Mouse (Mus musculus): Measurements from ENCODE around the gene Eif4g1. TPM values are rescaled to one million over a fixed set of nuclear protein-coding genes. Genes with fewer than 3 reads are reported as not detected.

Eif4g1 gene
- total RNA-seq, 2 experiments from 2014 or later: 283 to 297 TPM

DNA sequence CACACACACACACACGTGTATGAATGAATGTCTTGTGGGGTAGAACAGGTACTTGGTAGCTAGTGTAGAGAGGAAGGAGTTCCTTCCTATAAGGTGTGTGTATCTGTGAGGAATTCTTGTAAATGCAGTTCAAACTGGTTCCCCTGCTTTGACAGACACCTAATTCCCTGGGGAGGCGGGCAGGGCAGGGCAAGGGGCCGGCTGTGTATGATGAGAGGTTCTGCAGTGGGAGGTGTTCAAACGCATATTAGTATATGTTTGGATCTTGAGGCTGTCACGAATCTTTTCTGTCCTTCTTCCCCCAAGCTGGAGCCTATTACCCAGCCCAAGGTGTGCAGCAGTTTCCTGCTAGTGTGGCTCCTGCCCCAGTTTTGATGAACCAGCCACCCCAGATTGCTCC, 9.3 kb downstream of the Eif4g1 start:
- no peak for TF ChIP-seq CTCF (conservative IDR thresholded peaks at IDR 0.05)
- DNase-seq (ENCODE audit: low spot score in 2 of 2): no peak
- no peak overlapping the region for H3K4me3 ChIP-seq
- H3K27ac ChIP-seq: peak overlapping the region; percentile 56

DNA sequence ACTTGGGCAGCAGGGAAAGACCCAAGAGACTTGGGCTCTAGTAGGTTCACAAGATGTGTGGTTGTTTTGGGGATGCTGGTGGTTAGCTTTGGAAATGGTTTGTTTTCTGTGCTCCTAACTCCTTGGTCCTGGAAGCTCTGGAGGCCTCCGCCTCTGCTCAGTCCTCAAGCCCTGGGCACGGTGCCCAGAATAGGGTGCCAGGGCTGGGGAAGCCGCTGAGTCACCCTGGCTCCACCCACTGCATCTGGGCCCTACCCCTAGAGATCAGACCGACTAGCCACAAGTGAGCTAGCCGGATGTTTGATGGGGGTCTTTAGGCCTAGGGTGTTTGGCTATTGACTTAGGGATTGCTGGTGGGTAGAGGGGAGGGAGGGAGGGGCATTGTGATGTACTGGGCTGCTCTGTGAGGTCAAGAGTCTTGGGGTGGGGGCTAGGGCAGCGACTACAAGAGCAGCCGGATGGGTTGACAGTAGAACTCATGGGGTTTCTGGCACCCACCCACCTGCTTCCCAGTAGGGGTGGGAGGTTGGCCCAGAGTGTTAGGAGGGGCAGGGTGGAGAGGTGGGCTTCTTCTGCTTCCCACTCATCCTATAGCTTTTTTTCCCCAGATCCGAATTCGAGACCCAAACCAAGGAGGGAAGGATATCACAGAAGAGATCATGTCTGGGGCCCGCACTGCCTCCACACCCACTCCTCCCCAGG, 10.0 kb downstream of the Eif4g1 start:
- Histone ChIP-seq H3K4me3 (no peak overlapping the region), H3K27ac (peak overlapping the region; percentile 56)
- no peak for TF ChIP-seq CTCF (conservative IDR thresholded peaks at IDR 0.05)
- peak; percentile 70 to 81 for DNase-seq (ENCODE audit: low spot score in 2 of 2)

DNA sequence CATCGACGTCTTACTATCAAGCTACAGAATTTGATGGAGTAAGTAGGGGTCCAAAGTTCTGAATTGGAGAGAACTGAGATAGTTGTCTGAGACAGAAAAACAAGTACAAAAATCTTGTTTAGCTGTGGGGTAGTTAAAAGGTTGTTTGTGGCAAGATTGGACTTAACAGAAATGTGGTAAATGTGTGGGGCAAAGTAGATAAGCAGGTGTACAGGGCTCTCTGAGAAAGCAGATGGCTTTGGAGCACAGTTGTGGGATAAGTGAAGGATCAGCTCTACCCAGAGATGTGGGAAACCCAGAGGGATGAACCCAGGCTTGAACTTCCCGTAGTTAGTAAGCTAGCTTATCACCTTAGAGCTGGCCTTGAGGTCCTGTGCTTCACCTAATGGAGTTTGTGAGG, 22.7 kb downstream of the Eif4g1 start:
- DNase-seq (ENCODE audit: low spot score in 2 of 2): no peak
- no peak overlapping the region for H3K4me3 ChIP-seq
- no peak for TF ChIP-seq CTCF (conservative IDR thresholded peaks at IDR 0.05)

DNA sequence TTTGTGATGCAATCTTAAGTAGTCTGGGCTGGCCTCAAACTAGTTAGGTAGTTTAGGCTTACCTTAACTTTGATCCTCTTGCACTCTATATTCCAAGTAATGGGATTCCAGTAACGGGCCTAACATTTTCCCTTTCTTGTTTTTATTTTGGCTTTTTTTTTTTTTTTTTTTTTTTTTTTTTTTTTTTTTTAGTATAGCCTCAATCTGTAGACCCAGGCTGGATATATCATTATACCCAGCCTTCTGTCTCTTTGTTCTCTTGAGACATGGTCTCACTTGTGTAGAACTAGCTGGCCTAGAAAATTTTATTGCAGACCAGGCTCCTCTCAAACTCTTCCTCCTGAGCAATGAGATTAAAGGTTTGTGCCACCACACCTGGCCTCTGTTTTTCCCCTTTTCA, 23.5 kb downstream of the Eif4g1 start:
- TF ChIP-seq CTCF (conservative IDR thresholded peaks at IDR 0.05): no peak
- H3K27ac ChIP-seq: peak overlapping the region; percentile 98; the same call in 1 of the 2 replicates
- no peak for DNase-seq (ENCODE audit: low spot score in 2 of 2)
- no peak overlapping the region for H3K4me3 ChIP-seq

More for the DNA sequence above, 22.7 kb downstream of the Eif4g1 start:
- H3K27ac ChIP-seq: no peak overlapping the region

DNA sequence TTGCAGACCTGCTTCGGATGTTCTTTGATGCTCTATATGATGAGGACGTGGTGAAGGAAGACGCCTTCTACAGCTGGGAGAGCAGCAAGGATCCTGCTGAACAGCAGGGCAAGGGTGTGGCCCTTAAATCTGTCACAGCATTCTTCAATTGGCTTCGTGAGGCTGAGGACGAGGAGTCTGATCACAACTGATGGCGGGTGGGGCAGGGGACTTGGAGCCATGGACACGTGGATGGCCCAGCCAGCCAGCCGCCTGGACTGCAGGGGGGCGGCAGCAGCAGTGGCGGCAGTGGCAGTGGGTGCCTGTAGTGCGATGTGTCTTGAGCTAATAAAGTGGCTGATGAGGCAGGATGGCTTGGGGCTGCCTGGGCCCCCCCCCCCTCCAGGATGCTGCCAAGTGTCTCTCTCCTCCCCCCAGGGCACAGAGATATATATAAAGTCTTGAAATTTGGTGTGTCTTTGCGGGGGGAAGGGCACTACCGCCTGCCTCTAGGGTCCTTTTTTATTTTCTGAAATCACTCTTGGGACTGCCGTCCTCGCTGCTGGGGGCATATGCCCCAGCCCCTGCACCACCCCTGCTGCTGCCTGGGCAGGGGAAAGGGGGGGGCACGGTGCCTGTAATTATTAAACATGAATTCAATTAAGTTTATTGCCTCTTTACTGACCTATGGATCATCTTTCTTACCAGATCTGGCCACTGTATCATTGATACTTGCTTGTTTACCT, 24.3 kb downstream of the Eif4g1 start:
- Histone ChIP-seq H3K27ac (peak overlapping the region; percentile 98), H3K4me3 (peak overlapping the region; percentile 79; the same call in 1 of the 2 replicates)
- no peak for TF ChIP-seq CTCF (conservative IDR thresholded peaks at IDR 0.05)
- DNase-seq (ENCODE audit: low spot score in 2 of 2): no peak

DNA sequence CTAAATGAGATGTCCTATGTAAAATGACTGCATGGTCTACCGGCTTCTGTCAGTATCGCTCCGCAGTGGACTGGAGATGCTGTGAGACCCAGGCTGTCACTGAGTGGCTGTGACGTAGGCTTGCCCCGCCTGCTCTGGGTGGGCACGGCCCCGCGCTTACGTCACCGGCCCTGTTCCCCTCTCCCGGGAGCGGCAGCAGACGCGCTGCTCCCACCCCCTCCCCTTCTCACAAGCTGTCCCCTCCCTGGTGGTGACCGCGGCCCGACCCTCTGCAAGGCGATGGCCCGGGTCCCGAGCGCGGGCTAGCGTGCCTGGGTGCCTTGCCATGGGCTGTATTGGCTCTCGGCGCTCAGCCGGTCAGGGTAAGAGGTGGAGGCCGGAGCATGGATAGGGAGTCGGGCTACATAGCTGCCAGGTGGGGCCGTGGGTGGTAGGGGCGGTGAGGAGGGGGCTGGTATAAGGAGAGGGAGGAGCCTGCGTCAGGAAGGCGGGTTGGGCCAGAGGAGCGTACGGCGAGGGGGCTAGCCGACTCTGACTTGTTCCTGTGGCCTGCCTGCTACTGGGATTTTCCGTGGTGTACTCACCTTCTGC, 25.1 kb downstream of the Eif4g1 start, which contains the start of gene Fam131a:
Fam131a (plus strand) TSS at position 131 of the 591 bp plus-strand sequence.
- Histone ChIP-seq H3K4me3 (peak within 1 kb of the TSS; percentile 79), H3K27ac (peak within 1 kb of the TSS; percentile 98)
- TF ChIP-seq CTCF (conservative IDR thresholded peaks at IDR 0.05): no peak
- DNase-seq (ENCODE audit: low spot score in 2 of 2): peak; percentile 96 to 97

DNA sequence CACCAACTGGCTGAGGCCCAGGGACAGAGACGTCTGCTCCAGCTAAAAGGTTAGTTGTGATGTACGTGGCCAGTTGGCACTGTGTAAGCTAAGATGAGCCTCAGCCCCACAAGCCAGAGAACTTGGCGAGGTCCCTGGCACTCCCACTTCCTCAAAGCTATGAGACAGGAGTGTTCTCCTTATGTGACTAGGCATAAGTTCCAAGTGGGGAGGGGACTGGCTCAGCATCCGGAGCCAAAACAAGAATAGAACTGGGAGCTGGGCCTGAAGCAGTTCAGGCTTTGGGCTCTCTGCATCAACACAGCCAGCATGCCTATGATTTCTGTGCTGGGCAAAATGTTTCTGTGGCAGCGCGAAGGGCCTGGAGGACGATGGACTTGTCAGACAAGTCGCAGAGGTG, 26.7 kb downstream of the Eif4g1 start:
- DNase-seq (ENCODE audit: low spot score in 2 of 2): peak; percentile 75 to 89
- no peak for TF ChIP-seq CTCF (conservative IDR thresholded peaks at IDR 0.05)
- Histone ChIP-seq H3K4me3 (peak overlapping the region; percentile 79), H3K27ac (peak overlapping the region; percentile 98)

DNA sequence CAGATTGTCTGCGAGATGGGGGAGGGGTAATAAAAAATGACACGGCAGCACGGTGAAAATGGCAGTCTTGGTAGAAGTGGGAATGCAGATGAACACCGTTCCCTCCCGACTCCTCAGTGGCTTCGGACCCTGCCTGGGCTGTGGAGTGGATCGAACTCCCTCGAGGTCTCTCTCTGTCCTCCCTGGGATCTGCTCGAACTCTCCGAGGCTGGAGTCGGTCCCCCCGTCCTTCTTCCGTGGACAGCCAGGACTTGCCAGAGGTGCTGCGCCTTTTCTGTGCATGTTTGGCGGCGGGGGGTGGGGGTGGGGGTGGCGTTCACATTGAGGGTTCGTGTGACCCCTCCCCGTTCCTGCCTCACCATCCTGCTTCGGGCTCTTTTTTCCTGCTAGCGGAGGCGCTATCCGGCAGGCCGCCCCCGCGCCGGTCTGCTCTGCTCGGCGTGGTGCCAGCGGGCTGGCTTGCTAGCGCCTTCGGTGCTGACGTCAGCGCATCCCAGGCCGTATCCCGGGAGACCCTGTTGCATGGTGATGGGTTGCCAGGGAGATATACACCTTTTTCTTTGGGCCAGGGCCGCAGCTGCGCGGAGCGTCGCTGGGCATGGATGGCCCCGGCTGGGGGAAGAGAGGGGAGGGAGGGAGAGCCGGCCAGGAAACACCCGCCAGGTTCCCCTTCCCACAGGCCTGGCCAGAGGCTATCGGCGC, 27.7 kb downstream of the Eif4g1 start:
- peak; percentile 98 to 99 for DNase-seq (ENCODE audit: low spot score in 2 of 2)
- Histone ChIP-seq H3K4me3 (peak overlapping the region; percentile 79), H3K27ac (peak overlapping the region; percentile 98)
- no peak for TF ChIP-seq CTCF (conservative IDR thresholded peaks at IDR 0.05)

DNA sequence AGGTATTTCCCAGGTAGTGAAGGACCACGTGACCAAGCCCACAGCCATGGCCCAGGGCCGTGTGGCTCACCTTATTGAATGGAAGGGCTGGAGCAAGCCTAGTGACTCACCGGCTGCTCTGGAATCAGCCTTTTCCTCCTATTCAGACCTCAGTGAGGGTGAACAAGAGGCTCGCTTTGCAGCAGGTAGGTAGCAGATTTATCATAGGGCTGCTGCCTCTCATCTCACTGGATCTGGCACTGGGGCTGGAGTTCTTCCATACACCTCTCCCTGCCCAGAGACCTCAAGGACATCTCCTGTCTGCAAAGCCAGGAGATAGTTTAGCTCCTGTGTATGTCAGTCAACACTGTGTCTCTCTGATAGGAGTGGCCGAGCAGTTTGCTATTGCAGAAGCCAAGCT, 31.2 kb downstream of the Eif4g1 start:
- H3K27ac ChIP-seq: peak overlapping the region; percentile 69
- DNase-seq (ENCODE audit: low spot score in 2 of 2): no peak
- TF ChIP-seq CTCF (conservative IDR thresholded peaks at IDR 0.05): no peak
- peak overlapping the region; percentile 79; the same call in 1 of the 2 replicates for H3K4me3 ChIP-seq

DNA sequence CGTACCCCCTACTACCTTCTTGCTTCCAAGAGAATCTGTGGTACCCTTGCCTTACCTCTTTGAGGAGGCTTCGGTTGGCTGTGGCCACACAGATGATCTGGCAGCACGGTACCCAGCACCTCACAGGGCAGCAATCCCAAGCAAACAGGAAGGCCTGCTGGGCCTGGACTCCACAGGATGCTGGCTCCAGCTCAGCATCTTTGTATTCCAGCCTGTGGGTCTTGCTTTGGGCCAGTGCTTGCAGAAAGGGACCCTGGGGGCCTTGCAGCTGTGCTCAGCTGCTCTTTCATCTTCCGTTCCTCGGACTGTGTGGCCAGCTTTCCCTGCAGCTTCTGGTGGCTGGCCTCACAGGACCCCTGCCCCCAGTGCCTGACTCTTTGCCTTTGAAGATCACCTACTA, 31.9 kb downstream of the Eif4g1 start:
- no peak for TF ChIP-seq CTCF (conservative IDR thresholded peaks at IDR 0.05)
- Histone ChIP-seq H3K4me3 (no peak overlapping the region), H3K27ac (peak overlapping the region; percentile 69)
- DNase-seq (ENCODE audit: low spot score in 2 of 2): no peak

DNA sequence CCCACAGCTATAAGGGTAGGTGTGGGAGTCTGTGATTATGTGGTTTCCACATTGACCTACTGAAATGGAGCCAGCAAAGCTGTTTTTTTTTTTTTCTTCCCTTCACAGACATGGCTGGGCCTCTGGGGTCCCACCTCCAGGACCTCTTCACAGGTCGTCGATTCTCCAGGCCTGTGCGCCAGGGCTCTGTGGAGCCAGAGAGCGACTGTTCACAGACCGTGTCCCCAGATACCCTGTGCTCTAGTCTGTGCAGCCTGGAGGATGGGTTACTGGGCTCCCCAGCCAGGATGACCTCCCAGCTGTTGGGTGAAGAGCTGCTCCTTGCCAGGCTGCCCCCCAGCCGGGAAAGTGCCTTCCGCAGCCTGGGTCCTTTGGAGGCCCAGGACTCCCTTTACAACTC, 33.2 kb downstream of the Eif4g1 start:
- no peak for DNase-seq (ENCODE audit: low spot score in 2 of 2)

DNA sequence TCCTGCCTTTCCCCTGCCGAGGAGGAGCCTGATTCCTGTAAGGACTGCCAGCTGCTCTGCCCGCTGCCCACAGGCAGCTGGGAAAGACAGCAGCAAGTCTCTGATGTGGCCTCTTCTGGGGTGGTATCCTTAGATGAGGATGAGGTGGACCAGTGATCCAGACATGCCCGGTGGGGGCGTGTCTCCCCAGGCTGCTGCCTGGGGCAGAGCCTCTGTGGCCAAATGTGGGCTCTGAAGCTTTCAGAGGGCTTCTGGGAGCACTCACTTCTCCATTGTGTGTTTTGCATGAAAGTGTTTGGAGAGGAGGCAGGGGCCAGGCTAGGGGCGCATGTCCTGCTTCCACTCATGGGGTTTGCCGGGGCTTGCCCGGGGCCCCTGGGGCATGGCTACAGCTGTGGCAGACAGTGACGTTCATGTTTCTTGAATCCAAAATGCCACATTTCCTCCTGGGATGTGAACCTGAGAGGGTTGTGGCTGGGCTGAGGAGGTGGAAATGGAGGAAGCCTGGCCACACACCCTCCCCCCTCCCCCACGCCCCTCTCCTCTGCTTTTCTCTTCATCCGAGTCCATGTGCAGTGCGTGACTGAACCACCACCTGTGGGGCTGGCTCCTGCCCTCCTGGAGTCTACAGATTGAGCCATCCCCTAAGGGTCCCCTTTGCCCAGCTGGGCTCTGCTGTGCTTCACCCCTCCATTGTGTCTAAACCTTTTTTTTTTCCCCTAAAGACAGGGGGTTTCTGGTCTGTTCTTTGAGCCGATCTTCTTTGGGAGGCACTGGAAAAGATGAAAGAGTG, 33.8 kb downstream of the Eif4g1 start:
- peak overlapping the region; percentile 77 for H3K27ac ChIP-seq
- TF ChIP-seq CTCF (conservative IDR thresholded peaks at IDR 0.05): no peak
- peak overlapping the region; percentile 17 for H3K4me3 ChIP-seq
- DNase-seq (ENCODE audit: low spot score in 2 of 2): no peak

More for the DNA sequence above, 33.2 kb downstream of the Eif4g1 start:
- peak overlapping the region; percentile 77 for H3K27ac ChIP-seq
- H3K4me3 ChIP-seq: peak overlapping the region; percentile 17
- TF ChIP-seq CTCF (conservative IDR thresholded peaks at IDR 0.05): no peak

All from layer of hippocampus, adult 2 months (tissue).